ENCODE assay signal across 24 mouse cellular contexts in genomic region chr13:69416726-69417125, GRCm38 (mm10).
"Had no signal": no experiment of that assay in that cellular context is flagged by ENCODE, and none has a peak within 500 bp of the region (broad histone marks: within the 10 kb centered on the region; RNA-seq: fewer than 3 reads in every experiment).

No protein-coding gene starts in this region.

- H3K9me3 ChIP-seq: heart, embryonic 10.5 days; heart, embryonic 12.5 days; hindbrain, embryonic 10.5 days; hindbrain, embryonic 15.5 days; intestine, embryonic 15.5 days; limb, embryonic 13.5 days; limb, embryonic 15.5 days; liver, embryonic 13.5 days had no signal

- H3K36me3 ChIP-seq: heart, embryonic 10.5 days; heart, embryonic 12.5 days; hindbrain, embryonic 10.5 days; hindbrain, embryonic 13.5 days; hindbrain, embryonic 15.5 days; intestine, embryonic 15.5 days; limb, embryonic 13.5 days; limb, embryonic 15.5 days; liver, embryonic 13.5 days had no signal

- H3K27me3 ChIP-seq: heart, embryonic 12.5 days; hindbrain, embryonic 13.5 days; hindbrain, embryonic 15.5 days; intestine, embryonic 15.5 days; limb, embryonic 13.5 days; limb, embryonic 15.5 days; liver, embryonic 13.5 days had no signal

- H3K27ac ChIP-seq: gastrocnemius, adult 2 months; heart, embryonic 10.5 days; hindbrain, embryonic 10.5 days; hindbrain, embryonic 13.5 days; hindbrain, embryonic 15.5 days; intestine, embryonic 15.5 days; limb, embryonic 13.5 days; limb, embryonic 15.5 days; liver, embryonic 13.5 days had no signal

- H3K4me1 ChIP-seq: heart, embryonic 12.5 days; hindbrain, embryonic 10.5 days; hindbrain, embryonic 13.5 days; hindbrain, embryonic 15.5 days; intestine, embryonic 15.5 days; limb, embryonic 13.5 days; limb, embryonic 15.5 days; liver, embryonic 13.5 days had no signal

- DNase-seq: gastrocnemius, adult 2 months; gastrocnemius, postnatal 10 days; gastrocnemius, postnatal 25 days; heart, adult 18-20 months; heart, postnatal 10 days; heart, postnatal 4 days; kidney, adult 18-20 months; kidney, adult 8-10 months; kidney, postnatal 10 days; kidney, postnatal 36 days; layer of hippocampus, adult 9-11 months; layer of hippocampus, postnatal 36 days; left cerebral cortex, postnatal 4 days; liver, embryonic 13.5 days had no signal

- H3K9ac ChIP-seq: heart, embryonic 12.5 days; hindbrain, embryonic 13.5 days; hindbrain, embryonic 15.5 days; intestine, embryonic 15.5 days; limb, embryonic 13.5 days; limb, embryonic 15.5 days; liver, embryonic 13.5 days had no signal

- H3K4me3 ChIP-seq: gastrocnemius, adult 2 months; heart, embryonic 10.5 days; heart, embryonic 12.5 days; hindbrain, embryonic 10.5 days; hindbrain, embryonic 13.5 days; hindbrain, embryonic 15.5 days; intestine, embryonic 15.5 days; limb, embryonic 13.5 days; limb, embryonic 15.5 days; liver, embryonic 13.5 days had no signal

- ATAC-seq: inflammation-experienced regulatory T-cells, adult 6 months; intestine, embryonic 15.5 days; intestine, postnatal 0 days had no signal

- H3K4me2 ChIP-seq: heart, embryonic 12.5 days; hindbrain, embryonic 13.5 days; hindbrain, embryonic 15.5 days; intestine, embryonic 15.5 days; limb, embryonic 13.5 days; limb, embryonic 15.5 days; liver, embryonic 13.5 days had no signal
